Mouse (Mus musculus): ENCODE results near the gene Gm42791. TPM values are rescaled to one million over a fixed set of nuclear protein-coding genes. Genes with fewer than 3 reads are reported as not detected.

Gm42791 gene
- total and polyA plus RNA-seq, 2 experiments: not detected

DNA sequence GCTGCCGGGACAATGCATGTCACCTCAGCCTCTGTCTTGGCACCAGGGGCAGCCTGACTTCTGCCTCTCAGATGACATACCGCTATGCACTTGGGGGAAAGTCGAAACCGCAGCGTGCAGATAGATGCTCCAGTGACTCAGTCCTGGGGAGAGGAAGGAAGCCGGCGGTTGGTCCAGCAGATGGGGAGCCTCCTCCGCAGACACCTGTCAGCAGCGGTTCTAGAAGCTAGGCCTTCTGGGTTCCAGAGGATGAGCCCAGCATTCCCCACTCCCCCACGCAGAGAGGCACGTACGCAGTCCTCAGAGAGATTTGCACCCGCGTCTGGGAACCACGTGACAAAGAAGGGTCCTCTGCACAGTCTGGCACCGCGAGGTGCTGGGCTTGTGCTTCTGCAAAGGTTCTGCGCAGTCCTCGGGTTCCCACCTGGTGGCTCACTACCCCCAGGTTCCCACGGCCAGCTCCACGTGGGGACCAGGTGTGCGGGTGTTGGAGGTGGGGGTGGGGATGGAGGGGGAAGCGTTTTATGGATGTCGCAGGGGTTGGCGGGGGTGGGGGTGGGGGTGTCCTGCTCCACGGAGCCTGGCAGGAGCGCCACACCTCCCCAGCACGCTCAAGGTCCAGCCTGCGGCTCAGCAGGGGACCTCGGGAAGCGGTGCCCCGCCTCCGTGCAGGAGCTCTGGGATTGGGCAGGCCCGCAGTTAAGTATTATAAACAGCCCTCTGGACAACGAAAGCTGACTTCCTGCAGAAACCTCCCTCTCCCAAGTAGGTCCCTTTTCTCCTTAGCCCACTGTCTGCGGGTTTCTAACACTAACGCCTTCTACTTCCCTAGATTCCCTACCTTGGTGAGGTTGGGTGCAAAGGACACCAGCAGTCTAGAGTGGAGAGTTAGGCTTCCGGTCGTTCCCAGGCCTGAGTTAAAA, 35.6 kb downstream of the Gm42791 start:
- Histone ChIP-seq H3K36me3 (ENCODE audit: control insufficient read depth, insufficient read depth, low read length) (no peaks in the 10 kb centered on the region), H3K9ac (ENCODE audit: low read depth, low read length) (peak overlapping the region; percentile 92), H3K4me1 (ENCODE audit: control insufficient read depth, insufficient read depth, low read length) (peaks cover 18% of the 10 kb centered on the region), H3K4me3 (ENCODE audit: insufficient read depth, low read depth, low read length) (peak overlapping the region; percentile 80), H3K27me3 (ENCODE audit: control insufficient read depth, insufficient read depth, low read length) (no peaks in the 10 kb centered on the region), H3K27ac (replicated peaks; ENCODE audit: insufficient read depth, low read depth, low read length) (peak overlapping the region; percentile 99), H3K79me2 (ENCODE audit: control insufficient read depth, insufficient read depth, low read length) (no peaks in the 10 kb centered on the region)
- TF ChIP-seq POLR2A (IDR thresholded peaks at IDR 0.05; ENCODE audit: extremely low read depth, insufficient read depth, low read length) (peak; percentile 72), CTCF (IDR thresholded peaks at IDR 0.05; ENCODE audit: low read depth, low read length) (no peak)
- DNase-seq (ENCODE audit: extremely low read depth, low read depth, low spot score): peak; percentile 88
- under 1% methylated on average over 39 of the region's 39 CpGs for WGBS

GRCm38 (mm10) chr5:148958355-148958754, 36.6 kb downstream of the Gm42791 start:
- TF ChIP-seq CTCF (IDR thresholded peaks at IDR 0.05; ENCODE audit: low read depth, low read length) (peak; percentile 75), POLR2A (IDR thresholded peaks at IDR 0.05; ENCODE audit: extremely low read depth, insufficient read depth, low read length) (no peak)
- WGBS: 39% methylated on average over 9 of the region's 9 CpGs
- no peaks in the 10 kb centered on the region for H3K79me2 ChIP-seq (ENCODE audit: control insufficient read depth, insufficient read depth, low read length)
- no peak overlapping the region; the same call in 1 of the 2 replicates for H3K9ac ChIP-seq (ENCODE audit: low read depth, low read length)
- peak; percentile 31 for DNase-seq (ENCODE audit: extremely low read depth, low read depth, low spot score)
- no peaks in the 10 kb centered on the region for H3K27me3 ChIP-seq (ENCODE audit: control insufficient read depth, insufficient read depth, low read length)
- peaks cover 20% of the 10 kb centered on the region for H3K4me1 ChIP-seq (ENCODE audit: control insufficient read depth, insufficient read depth, low read length)
- no peaks in the 10 kb centered on the region for H3K36me3 ChIP-seq (ENCODE audit: control insufficient read depth, insufficient read depth, low read length)
- peak overlapping the region; percentile 95 for H3K27ac ChIP-seq (replicated peaks; ENCODE audit: insufficient read depth, low read depth, low read length)
- no peak overlapping the region for H3K4me3 ChIP-seq (ENCODE audit: insufficient read depth, low read depth, low read length)

GRCm38 (mm10) chr5:148956898-148957535, 37.9 kb downstream of the Gm42791 start:
- no peak for TF ChIP-seq POLR2A (IDR thresholded peaks at IDR 0.05; ENCODE audit: extremely low read depth, insufficient read depth, low read length)
- TF ChIP-seq CTCF (IDR thresholded peaks at IDR 0.05; ENCODE audit: low read depth, low read length): no peak
- Histone ChIP-seq H3K79me2 (ENCODE audit: control insufficient read depth, insufficient read depth, low read length) (no peaks in the 10 kb centered on the region), H3K27me3 (ENCODE audit: control insufficient read depth, insufficient read depth, low read length) (no peaks in the 10 kb centered on the region), H3K4me1 (ENCODE audit: control insufficient read depth, insufficient read depth, low read length) (peaks cover 23% of the 10 kb centered on the region), H3K27ac (replicated peaks; ENCODE audit: insufficient read depth, low read depth, low read length) (peak overlapping the region; percentile 86), H3K9ac (ENCODE audit: low read depth, low read length) (peak overlapping the region; percentile 38), H3K4me3 (ENCODE audit: insufficient read depth, low read depth, low read length) (no peak overlapping the region), H3K36me3 (ENCODE audit: control insufficient read depth, insufficient read depth, low read length) (no peaks in the 10 kb centered on the region)
- DNase-seq (ENCODE audit: extremely low read depth, low read depth, low spot score): peak; percentile 43
- WGBS: 20% methylated on average over 9 of the region's 9 CpGs

DNA sequence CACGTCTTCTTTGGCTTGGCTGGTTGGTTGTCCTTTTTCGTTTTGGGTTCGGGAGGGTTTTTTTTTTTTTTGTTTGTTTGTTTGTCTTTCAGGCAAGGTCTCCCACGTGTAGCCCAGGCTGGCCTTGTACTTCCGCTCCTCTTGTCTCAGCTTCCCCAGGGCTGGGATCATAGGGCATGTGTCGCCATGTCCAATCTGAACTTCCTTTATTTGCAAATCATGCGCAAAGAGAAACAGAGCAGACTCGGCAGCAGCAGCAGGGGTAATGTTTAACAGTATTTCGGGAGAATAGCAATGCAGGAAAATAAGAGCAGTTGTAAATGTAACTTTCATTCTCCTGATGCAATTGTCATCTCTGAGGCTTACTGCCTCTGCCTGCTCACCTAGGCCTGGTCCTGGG, 38.9 kb downstream of the Gm42791 start:
- DNase-seq (ENCODE audit: extremely low read depth, low read depth, low spot score): peak; percentile 97
- no peaks in the 10 kb centered on the region for H3K36me3 ChIP-seq (ENCODE audit: control insufficient read depth, insufficient read depth, low read length)
- no peak for TF ChIP-seq CTCF (IDR thresholded peaks at IDR 0.05; ENCODE audit: low read depth, low read length)
- TF ChIP-seq POLR2A (IDR thresholded peaks at IDR 0.05; ENCODE audit: extremely low read depth, insufficient read depth, low read length): no peak
- peak overlapping the region; percentile 91 for H3K27ac ChIP-seq (replicated peaks; ENCODE audit: insufficient read depth, low read depth, low read length)
- H3K4me3 ChIP-seq (ENCODE audit: insufficient read depth, low read depth, low read length): no peak overlapping the region
- 22% methylated on average over 9 of the region's 9 CpGs for WGBS
- no peaks in the 10 kb centered on the region for H3K27me3 ChIP-seq (ENCODE audit: control insufficient read depth, insufficient read depth, low read length)
- H3K79me2 ChIP-seq (ENCODE audit: control insufficient read depth, insufficient read depth, low read length): no peaks in the 10 kb centered on the region
- H3K9ac ChIP-seq (ENCODE audit: low read depth, low read length): peak overlapping the region; percentile 25; the same call in 1 of the 2 replicates
- H3K4me1 ChIP-seq (ENCODE audit: control insufficient read depth, insufficient read depth, low read length): peaks cover 23% of the 10 kb centered on the region

DNA sequence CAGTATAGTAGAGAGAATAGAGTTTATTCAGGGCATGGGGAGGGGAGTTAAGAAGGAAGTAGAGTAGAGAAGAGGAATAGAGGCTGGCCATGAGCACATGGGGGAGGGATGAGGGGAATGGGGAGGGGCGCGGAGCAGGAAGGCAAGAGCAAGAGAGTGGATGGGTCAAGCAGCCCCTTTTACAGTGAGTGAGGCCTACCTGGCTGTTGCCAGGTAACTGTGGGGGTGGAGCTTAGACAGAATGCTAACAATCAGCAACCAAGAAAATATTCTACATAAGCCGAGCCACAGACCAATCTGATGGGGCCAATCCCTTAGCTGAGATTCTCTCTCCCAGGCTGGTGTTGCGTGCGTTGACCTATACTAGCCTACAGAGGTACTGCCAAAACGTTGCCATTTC, 39.4 kb downstream of the Gm42791 start:
- H3K36me3 ChIP-seq (ENCODE audit: control insufficient read depth, insufficient read depth, low read length): no peaks in the 10 kb centered on the region
- H3K27ac ChIP-seq (replicated peaks; ENCODE audit: insufficient read depth, low read depth, low read length): peak overlapping the region; percentile 72
- TF ChIP-seq POLR2A (IDR thresholded peaks at IDR 0.05; ENCODE audit: extremely low read depth, insufficient read depth, low read length): no peak
- TF ChIP-seq CTCF (IDR thresholded peaks at IDR 0.05; ENCODE audit: low read depth, low read length): no peak
- no peak overlapping the region for H3K9ac ChIP-seq (ENCODE audit: low read depth, low read length)
- no peaks in the 10 kb centered on the region for H3K27me3 ChIP-seq (ENCODE audit: control insufficient read depth, insufficient read depth, low read length)
- H3K4me1 ChIP-seq (ENCODE audit: control insufficient read depth, insufficient read depth, low read length): peaks cover 23% of the 10 kb centered on the region
- WGBS: 91% methylated on average over 6 of the region's 6 CpGs
- DNase-seq (ENCODE audit: extremely low read depth, low read depth, low spot score): no peak
- no peak overlapping the region for H3K4me3 ChIP-seq (ENCODE audit: insufficient read depth, low read depth, low read length)
- no peaks in the 10 kb centered on the region for H3K79me2 ChIP-seq (ENCODE audit: control insufficient read depth, insufficient read depth, low read length)

All from liver, adult 2 months (tissue).